Mouse (Mus musculus): Measurements from ENCODE around the gene Gna13. TPM values are rescaled to one million over a fixed set of nuclear protein-coding genes. Genes with fewer than 3 reads are reported as not detected.

The Gna13 gene
- polyA plus RNA-seq, 1 experiment from 2014 or later = 22.4 TPM

GRCm38 (mm10) chr11:109427353-109427752 lies 64.7 kb downstream of the Gna13 start:
- H3K27ac ChIP-seq = no peak overlapping the region
- H3K4me2 ChIP-seq (replicated peaks) = no peak overlapping the region; the same call in 1 of the 2 replicates
- no peak overlapping the region for H3K9ac ChIP-seq
- no peak for ATAC-seq (ENCODE audit: insufficient number of reproducible peaks, insufficient read depth, low FRiP score, low TSS enrichment)
- H3K9me3 ChIP-seq = no peaks in the 10 kb centered on the region
- WGBS = 95% methylated on average over 5 of the region's 5 CpGs
- peaks cover 32% of the 10 kb centered on the region for H3K36me3 ChIP-seq
- peaks cover 16% of the 10 kb centered on the region for H3K4me1 ChIP-seq
- H3K4me3 ChIP-seq = no peak overlapping the region
- H3K27me3 ChIP-seq = no peaks in the 10 kb centered on the region

- H3K9me3 ChIP-seq = no peaks in the 10 kb centered on the region
- H3K4me3 ChIP-seq = no peak overlapping the region
- no peaks in the 10 kb centered on the region for H3K27me3 ChIP-seq
- H3K4me1 ChIP-seq = peaks cover 5% of the 10 kb centered on the region; the same call in 1 of the 2 replicates
- H3K4me2 ChIP-seq (replicated peaks) = no peak overlapping the region
- H3K9ac ChIP-seq = no peak overlapping the region
- 93% methylated on average over 16 of the region's 16 CpGs for WGBS
- ATAC-seq (ENCODE audit: insufficient number of reproducible peaks, insufficient read depth, low FRiP score, low TSS enrichment) = no peak
- H3K36me3 ChIP-seq = peaks cover 55% of the 10 kb centered on the region
- no peak overlapping the region for H3K27ac ChIP-seq
These were observed 71.7 kb downstream of the Gna13 start for GRCm38 (mm10) chr11:109434233-109434798.

GRCm38 (mm10) chr11:109436889-109437288 lies 74.3 kb downstream of the Gna13 start:
- H3K4me2 ChIP-seq (replicated peaks) = no peak overlapping the region
- peaks cover 33% of the 10 kb centered on the region for H3K36me3 ChIP-seq
- WGBS = 71% methylated on average over 7 of the region's 8 CpGs
- no peak for ATAC-seq (ENCODE audit: insufficient number of reproducible peaks, insufficient read depth, low FRiP score, low TSS enrichment)
- H3K4me3 ChIP-seq = no peak overlapping the region
- no peak overlapping the region for H3K9ac ChIP-seq
- peaks cover 5% of the 10 kb centered on the region for H3K27me3 ChIP-seq
- H3K4me1 ChIP-seq = no peaks in the 10 kb centered on the region; the same call in 1 of the 2 replicates
- H3K27ac ChIP-seq = no peak overlapping the region
- no peaks in the 10 kb centered on the region for H3K9me3 ChIP-seq

- H3K27ac ChIP-seq = 0 out of 2 replicates have a peak overlapping the region, but pooled peaks have one; percentile 4
- H3K4me1 ChIP-seq = no peaks in the 10 kb centered on the region; the same call in 1 of the 2 replicates
- peak overlapping the region; percentile 78 for H3K4me2 ChIP-seq (replicated peaks)
- no peak overlapping the region for H3K9ac ChIP-seq
- no peak for ATAC-seq (ENCODE audit: insufficient number of reproducible peaks, insufficient read depth, low FRiP score, low TSS enrichment)
- H3K27me3 ChIP-seq = peaks cover 5% of the 10 kb centered on the region
- H3K4me3 ChIP-seq = no peak overlapping the region
- H3K36me3 ChIP-seq = peaks cover 26% of the 10 kb centered on the region
- no peaks in the 10 kb centered on the region for H3K9me3 ChIP-seq
- WGBS = 22% methylated on average over 5 of the region's 5 CpGs
These were observed 76.6 kb downstream of the Gna13 start for GRCm38 (mm10) chr11:109439209-109439608.

- 0 out of 2 replicates have a peak overlapping the region, but pooled peaks have one; percentile 4 for H3K27ac ChIP-seq
These were observed 77.3 kb downstream of the Gna13 start for GRCm38 (mm10) chr11:109439829-109440340.

GRCm38 (mm10) chr11:109440641-109441040 lies 78.0 kb downstream of the Gna13 start:
- peaks cover 5% of the 10 kb centered on the region for H3K27me3 ChIP-seq
- ATAC-seq (ENCODE audit: insufficient number of reproducible peaks, insufficient read depth, low FRiP score, low TSS enrichment) = no peak
- WGBS = 54% methylated on average over 4 of the region's 4 CpGs
- H3K9me3 ChIP-seq = no peaks in the 10 kb centered on the region
- no peak overlapping the region for H3K27ac ChIP-seq
- H3K9ac ChIP-seq = no peak overlapping the region
- H3K4me3 ChIP-seq = peak overlapping the region; percentile 46
- peaks cover 14% of the 10 kb centered on the region for H3K36me3 ChIP-seq
- no peaks in the 10 kb centered on the region; the same call in 1 of the 2 replicates for H3K4me1 ChIP-seq
- peak overlapping the region; percentile 78 for H3K4me2 ChIP-seq (replicated peaks)

More at GRCm38 (mm10) chr11:109439829-109440340, 77.3 kb downstream of the Gna13 start:
- H3K9ac ChIP-seq = peak overlapping the region; percentile 51
- 2% methylated on average over 32 of the region's 32 CpGs for WGBS
- no peaks in the 10 kb centered on the region for H3K9me3 ChIP-seq
- H3K4me1 ChIP-seq = no peaks in the 10 kb centered on the region; the same call in 1 of the 2 replicates
- peaks cover 5% of the 10 kb centered on the region for H3K27me3 ChIP-seq
- H3K4me2 ChIP-seq (replicated peaks) = peak overlapping the region; percentile 78
- ATAC-seq (ENCODE audit: insufficient number of reproducible peaks, insufficient read depth, low FRiP score, low TSS enrichment) = no peak
- peaks cover 20% of the 10 kb centered on the region for H3K36me3 ChIP-seq
- H3K4me3 ChIP-seq = peak overlapping the region; percentile 46

GRCm38 (mm10) chr11:109441119-109441518 lies 78.5 kb downstream of the Gna13 start:
- Histone ChIP-seq H3K4me1 (no peaks in the 10 kb centered on the region; the same call in 1 of the 2 replicates), H3K27ac (no peak overlapping the region), H3K4me3 (no peak overlapping the region), H3K4me2 (replicated peaks) (no peak overlapping the region), H3K27me3 (peaks cover 5% of the 10 kb centered on the region), H3K36me3 (peaks cover 14% of the 10 kb centered on the region), H3K9me3 (no peaks in the 10 kb centered on the region), H3K9ac (no peak overlapping the region)
- WGBS = 58% methylated on average over 3 of the region's 3 CpGs
- no peak for ATAC-seq (ENCODE audit: insufficient number of reproducible peaks, insufficient read depth, low FRiP score, low TSS enrichment)

- H3K27me3 ChIP-seq = peaks cover 5% of the 10 kb centered on the region
- 28% methylated on average over 5 of the region's 5 CpGs for WGBS
- H3K4me3 ChIP-seq = no peak overlapping the region
- no peaks in the 10 kb centered on the region for H3K9me3 ChIP-seq
- H3K9ac ChIP-seq = no peak overlapping the region
- H3K4me2 ChIP-seq (replicated peaks) = no peak overlapping the region
- H3K27ac ChIP-seq = no peak overlapping the region
- H3K4me1 ChIP-seq = no peaks in the 10 kb centered on the region; the same call in 1 of the 2 replicates
- no peak for ATAC-seq (ENCODE audit: insufficient number of reproducible peaks, insufficient read depth, low FRiP score, low TSS enrichment)
- H3K36me3 ChIP-seq = peaks cover 4% of the 10 kb centered on the region; the same call in 1 of the 2 replicates
These were observed 79.6 kb downstream of the Gna13 start for GRCm38 (mm10) chr11:109442166-109442730.

GRCm38 (mm10) chr11:109443468-109444263 lies 81.0 kb downstream of the Gna13 start:
- Histone ChIP-seq H3K4me2 (replicated peaks) (no peak overlapping the region), H3K27me3 (peaks cover 5% of the 10 kb centered on the region), H3K9ac (no peak overlapping the region), H3K4me3 (no peak overlapping the region), H3K9me3 (no peaks in the 10 kb centered on the region), H3K27ac (no peak overlapping the region), H3K4me1 (no peaks in the 10 kb centered on the region; the same call in 1 of the 2 replicates), H3K36me3 (no peaks in the 10 kb centered on the region)
- no peak for ATAC-seq (ENCODE audit: insufficient number of reproducible peaks, insufficient read depth, low FRiP score, low TSS enrichment)
- 89% methylated on average over 8 of the region's 8 CpGs for WGBS

GRCm38 (mm10) chr11:109444600-109444999 lies 82.0 kb downstream of the Gna13 start:
- H3K4me3 ChIP-seq = no peak overlapping the region
- no peak overlapping the region for H3K27ac ChIP-seq
- no peak overlapping the region for H3K9ac ChIP-seq
- ATAC-seq (ENCODE audit: insufficient number of reproducible peaks, insufficient read depth, low FRiP score, low TSS enrichment) = no peak
- no peaks in the 10 kb centered on the region; the same call in 1 of the 2 replicates for H3K4me1 ChIP-seq
- no peaks in the 10 kb centered on the region for H3K36me3 ChIP-seq
- WGBS = 54% methylated on average over 7 of the region's 7 CpGs
- H3K27me3 ChIP-seq = peaks cover 5% of the 10 kb centered on the region
- H3K9me3 ChIP-seq = no peaks in the 10 kb centered on the region
- H3K4me2 ChIP-seq (replicated peaks) = no peak overlapping the region

GRCm38 (mm10) chr11:109445438-109446035 lies 82.9 kb downstream of the Gna13 start:
- peak; percentile 64; the same call in 1 of the 2 replicates for ATAC-seq (ENCODE audit: insufficient number of reproducible peaks, insufficient read depth, low FRiP score, low TSS enrichment)
- Histone ChIP-seq H3K4me3 (no peak overlapping the region), H3K9ac (no peak overlapping the region), H3K36me3 (no peaks in the 10 kb centered on the region), H3K4me2 (replicated peaks) (no peak overlapping the region), H3K9me3 (no peaks in the 10 kb centered on the region), H3K27ac (no peak overlapping the region), H3K27me3 (peaks cover 4% of the 10 kb centered on the region), H3K4me1 (no peaks in the 10 kb centered on the region; the same call in 1 of the 2 replicates)
- 52% methylated on average over 13 of the region's 13 CpGs for WGBS
